Mouse (Mus musculus) heart, postnatal 0 days (tissue): ENCODE measurements around the gene Chst7.

Source experiments
- CTCF ChIP-seq: IDR thresholded peaks from 2 replicates; pipeline ENCODE4 v1.5.1; 2016; ENCODE audit warnings: antibody characterized with exemption, control low read depth, low read depth
- EP300 ChIP-seq: IDR thresholded peaks from 2 replicates; pipeline ENCODE4 v1.6.1; 2016; ENCODE audit warnings: antibody characterized with exemption, low read depth

DNA sequence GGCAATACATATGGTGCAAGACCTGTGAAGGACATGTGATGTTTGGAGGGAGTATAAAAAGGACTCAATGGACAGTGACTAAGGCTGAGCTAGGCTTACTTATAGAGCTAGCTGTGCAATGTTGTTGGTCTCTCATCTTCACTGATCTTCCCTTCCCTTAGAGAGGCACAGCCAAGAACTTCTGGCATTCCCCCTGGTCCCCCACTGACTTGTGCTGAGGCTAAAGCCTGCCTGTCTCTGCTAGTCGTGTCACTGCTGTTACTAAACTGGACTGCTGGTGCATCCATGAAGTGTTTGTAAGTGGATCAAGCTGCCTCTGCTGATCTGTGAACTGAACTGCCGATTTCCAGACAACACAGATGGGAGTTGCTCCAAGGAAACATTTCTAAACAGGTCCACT lies 66.1 kb downstream of the Chst7 start:
- no peak for TF ChIP-seq CTCF
- TF ChIP-seq EP300: no peak
